In the genomic region with DNA sequence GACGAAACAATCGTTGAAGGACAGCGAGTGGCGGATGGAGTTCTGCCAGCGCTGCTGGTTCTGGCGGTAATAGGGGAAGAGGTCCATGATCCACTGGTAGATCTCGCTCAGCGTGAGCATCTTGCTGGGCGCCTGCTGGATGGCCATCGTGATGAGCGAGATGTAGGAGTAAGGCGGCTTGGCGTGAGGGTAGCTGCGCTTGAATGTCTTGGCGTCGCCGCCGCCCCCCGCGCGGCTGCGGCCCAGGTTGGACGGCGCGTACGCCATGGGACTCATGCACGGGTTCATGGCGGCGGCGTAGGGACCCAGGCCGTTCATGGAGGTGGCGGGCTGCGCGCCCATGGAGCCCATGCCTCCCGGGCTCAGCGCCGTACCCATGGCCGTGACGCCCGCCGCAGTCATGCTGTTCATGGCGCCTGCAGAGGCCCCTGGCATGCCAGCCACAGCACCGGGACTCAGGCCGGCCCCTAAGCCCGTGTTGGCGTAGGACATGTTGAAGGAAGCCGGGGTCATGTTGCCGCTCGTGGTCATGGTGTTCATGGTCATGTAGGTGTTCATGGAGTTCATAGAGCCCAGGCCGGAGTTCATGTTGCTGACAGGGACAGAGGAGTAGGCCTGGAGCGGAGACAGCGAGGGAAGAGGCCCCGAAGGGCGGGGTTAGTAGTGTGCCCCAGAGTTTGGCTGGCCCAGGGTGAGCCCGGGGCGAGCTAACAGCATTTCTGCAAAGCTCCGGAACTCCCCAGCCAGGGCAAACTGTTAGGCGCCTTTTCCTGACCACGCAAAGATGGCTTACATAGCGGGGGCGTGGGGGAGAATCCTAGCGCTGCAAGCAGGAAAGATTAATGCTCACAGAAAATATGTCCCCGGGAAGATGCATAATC, we compare ENCODE assay signal across 9 mouse cellular contexts. TPM values are rescaled to one million over a fixed set of nuclear protein-coding genes. Genes with fewer than 3 reads are reported as not detected.
DNase-seq lines count a peak whose midpoint lies in the region; ATAC-seq and TF ChIP-seq lines count a peak whose summit lies in the region.
"Had no signal": no experiment of that assay in that cellular context is flagged by ENCODE, and none has a peak within 500 bp of the region (broad histone marks: within the 10 kb centered on the region; RNA-seq: fewer than 3 reads in every experiment).

No protein-coding gene starts in this region.

- no peaks in the 10 kb centered on the region for H3K9me3 ChIP-seq in ES-Bruce4 (replicated peaks; ENCODE audit: control insufficient read depth, insufficient read depth, low read length, poor library complexity, severe bottlenecking)
- H3K9me3 ChIP-seq in intestine, embryonic 14.5 days (ENCODE audit: control insufficient read depth, low read length), result no peaks in the 10 kb centered on the region

- 0 out of 2 replicates have a peak overlapping the region, but pooled peaks have one; percentile 26 for H3K9ac ChIP-seq in ES-Bruce4 (ENCODE audit: low read depth, poor library complexity, severe bottlenecking)
- H3K9ac ChIP-seq in intestine, embryonic 14.5 days (ENCODE audit: low read length), result peak overlapping the region; percentile 65

- no peak for TF ChIP-seq EP300 in ES-Bruce4 (IDR thresholded peaks at IDR 0.05; ENCODE audit: insufficient read depth, low read depth, low read length)

- H3K27ac ChIP-seq in ES-Bruce4 (ENCODE audit: insufficient read depth, low read length), result no peak overlapping the region
- peak overlapping the region; percentile 33; the same call in 1 of the 2 replicates for H3K27ac ChIP-seq in intestine, embryonic 14.5 days (ENCODE audit: low read depth)

- DNase-seq in embryo, embryonic 10.5 days (ENCODE audit: low spot score), result peak; percentile 52
- DNase-seq in intestine, embryonic 14.5 days (ENCODE audit: low spot score), result peak; percentile 77
- peak; percentile 31 for DNase-seq in lung, postnatal 14 days
- DNase-seq in ovary, postnatal 10 days (ENCODE audit: low spot score), result no peak
- no peak for DNase-seq in gastrocnemius, postnatal 25 days
- DNase-seq in layer of hippocampus, postnatal 14 days (ENCODE audit: low spot score in 2 of 2), result no peak

- no peaks in the 10 kb centered on the region for H3K36me3 ChIP-seq in ES-Bruce4 (ENCODE audit: control insufficient read depth, insufficient read depth, low read length, poor library complexity, severe bottlenecking)
- H3K36me3 ChIP-seq in intestine, embryonic 14.5 days (ENCODE audit: control insufficient read depth, insufficient read depth, low read length), result no peaks in the 10 kb centered on the region

- TF ChIP-seq POLR2A in ES-Bruce4 (IDR thresholded peaks at IDR 0.05; ENCODE audit: insufficient read depth, low read length), result no peak

- H3K4me1 ChIP-seq in ES-Bruce4 (ENCODE audit: control insufficient read depth, insufficient read depth, low read length), result no peaks in the 10 kb centered on the region
- 0 out of 2 replicates have a peak, but pooled peaks cover 11% of the 10 kb centered on the region for H3K4me1 ChIP-seq in intestine, embryonic 14.5 days (replicated peaks; ENCODE audit: control insufficient read depth, insufficient read depth, low read length)

- peaks cover 46% of the 10 kb centered on the region for H3K27me3 ChIP-seq in ES-Bruce4 (ENCODE audit: control insufficient read depth, insufficient read depth, low read length, poor library complexity, severe bottlenecking)
- H3K27me3 ChIP-seq in intestine, embryonic 14.5 days (replicated peaks; ENCODE audit: control insufficient read depth, insufficient read depth, low read length), result peaks cover 94% of the 10 kb centered on the region

- TF ChIP-seq CTCF in ES-Bruce4 (IDR thresholded peaks at IDR 0.05; ENCODE audit: low read depth, low read length), result no peak

- ATAC-seq in intestine, embryonic 14.5 days (replicated peaks; ENCODE audit: low FRiP score, low TSS enrichment, low read depth), result no peak
- ATAC-seq in CD4-positive, CD25-positive, alpha-beta regulatory T cell, adult 4 months, result no peak

- peak overlapping the region; percentile 45 for H3K4me2 ChIP-seq in intestine, embryonic 14.5 days (ENCODE audit: low read length)

- under 1% methylated on average over 63 of the region's 63 CpGs for WGBS in intestine, embryonic 14.5 days

- peak overlapping the region; percentile 47 for H3K4me3 ChIP-seq in ES-Bruce4 (ENCODE audit: low read depth, low read length)
- peak overlapping the region; percentile 52 for H3K4me3 ChIP-seq in intestine, embryonic 14.5 days (ENCODE audit: low read depth, low read length)

RNA-seq across cellular contexts. Expression of a gene that starts 3.7 kb away (rescaled TPM):
- polyA plus RNA-seq in ES-Bruce4 (2011; ENCODE audit: insufficient read depth, insufficient read length, low read depth, missing spikeins), result 0.62 and 0.85 TPM in 2 replicates
- polyA plus RNA-seq in intestine, embryonic 14.5 days (2014; fragmentation: Nextera tagmentation; extraction: Ambion mirVana), result 8.3 and 8.4 TPM in 2 replicates
- total RNA-seq in gastrocnemius, postnatal 25 days (2021), result not detected
- not detected for polyA plus RNA-seq in CD4-positive, CD25-positive, alpha-beta regulatory T cell, adult 4 months (2017; shearing (Covaris generic))
- total RNA-seq in layer of hippocampus, postnatal 14 days (2021), result not detected
- total RNA-seq: gastrocnemius, adult 18-20 months had no signal

RNA-seq across cellular contexts. Expression of a gene that starts 20.9 kb away (rescaled TPM):
- 0.22 and 0.24 TPM in 2 replicates for polyA plus RNA-seq in ES-Bruce4 (2011; ENCODE audit: insufficient read depth, insufficient read length, low read depth, missing spikeins)
- polyA plus RNA-seq in intestine, embryonic 14.5 days (2014; fragmentation: Nextera tagmentation; extraction: Ambion mirVana), result 1.7 and 2.6 TPM in 2 replicates
- not detected for total RNA-seq in gastrocnemius, postnatal 25 days (2021)
- not detected for polyA plus RNA-seq in CD4-positive, CD25-positive, alpha-beta regulatory T cell, adult 4 months (2017; shearing (Covaris generic))
- under 1 TPM; 0.30 to 0.48 TPM for total RNA-seq in layer of hippocampus, postnatal 14 days (2021)
- total RNA-seq: gastrocnemius, adult 18-20 months had no signal

Comparison
In these comparisons a context has a peak if more than half of its experiments do, and no peak if none do; other contexts are left out.
1. DNase-seq: peak in embryo, embryonic 10.5 days (single experiment), intestine, embryonic 14.5 days (single experiment) and lung, postnatal 14 days (single experiment); none in ovary, postnatal 10 days (single experiment), gastrocnemius, postnatal 25 days (single experiment) and layer of hippocampus, postnatal 14 days (0 of 2).